Mouse (Mus musculus) hindbrain, postnatal 0 days (tissue): Measurements from ENCODE around the gene Msl2. TPM values are rescaled to one million over a fixed set of nuclear protein-coding genes. Genes with fewer than 3 reads are reported as not detected.

Source experiments
- ATAC-seq: fragments of 200-750 bp; cut with Nextera tagmentation; 2 replicates; pipeline ENCODE4 v1.8.0; 2017; ENCODE audit warnings: mild to moderate bottlenecking, moderate TSS enrichment, moderate library complexity
- DNase-seq: peaks from one replicate; pipeline ENCODE4 v3.0.0-alpha.2; 2015; ENCODE audit warnings: low spot score
- H3K27ac ChIP-seq: fragments of 300-500 bp; sonication (generic); 2 replicates; pipeline ENCODE4 v1.5.1; 2014; ENCODE audit warnings: mild to moderate bottlenecking
- H3K27me3 ChIP-seq: fragments of 300-500 bp; sonication (generic); 2 replicates; pipeline ENCODE4 v1.6.1; 2014; ENCODE audit warnings: low read length, mixed read lengths; ENCODE audit not compliant: insufficient read depth
- H3K36me3 ChIP-seq: fragments of 300-500 bp; sonication (generic); 2 replicates; pipeline ENCODE4 v1.6.1; 2014; ENCODE audit warnings: low read length, mixed read lengths; ENCODE audit not compliant: insufficient read depth
- H3K4me1 ChIP-seq: fragments of 300-500 bp; sonication (generic); 2 replicates; pipeline ENCODE4 v1.6.1; 2014; ENCODE audit warnings: antibody characterized with exemption, low read length, mixed read lengths; ENCODE audit not compliant: insufficient read depth
- H3K4me2 ChIP-seq: fragments of 300-500 bp; sonication (generic); 2 replicates; pipeline ENCODE4 v1.6.1; 2014; ENCODE audit warnings: low read depth, mild to moderate bottlenecking, low read length, moderate library complexity, mixed read lengths
- H3K4me3 ChIP-seq: fragments of 300-500 bp; sonication (generic); 2 replicates; pipeline ENCODE4 v1.5.1; 2014; ENCODE audit warnings: low read length
- H3K9ac ChIP-seq: fragments of 300-500 bp; sonication (generic); replicated peaks from 2 replicates; pipeline ENCODE4 v1.6.1; 2014; ENCODE audit warnings: mild to moderate bottlenecking, low read length, moderate library complexity, mixed read lengths
- H3K9me3 ChIP-seq: fragments of 300-500 bp; sonication (generic); 2 replicates; pipeline ENCODE4 v1.6.1; 2016; ENCODE audit warnings: low read length, mixed read lengths
- CTCF ChIP-seq: IDR thresholded peaks from 2 replicates; pipeline ENCODE4 v1.5.1; 2016; ENCODE audit warnings: antibody characterized with exemption, control low read depth, low read depth
- WGBS: fragments of 180-500 bp; shearing (Covaris S2); extraction: QIAGEN DNeasy Blood & Tissue Kit; methylation state at CpG from one replicate; pipeline ENCODE4 v1.1.7; 2014; 5-methylcytosine and 5-hydroxymethylcytosine counted together
- polyA plus RNA-seq: library from polyadenylated mRNA; unstranded; fragments of >200 nt; fragmentation: Nextera tagmentation; extraction: Ambion mirVana; gene quantifications from 2 replicates; pipeline ENCODE4 v1.2.1, GENCODE M21; 2015
- total RNA-seq: library from RNA; depleted of rRNA; stranded (reverse); fragments of >200 nt; gene quantifications from 2 replicates; pipeline ENCODE4 v1.2.3, GENCODE M21; 2014

Gene Msl2
- total and polyA plus RNA-seq, 2 experiments from 2014 or later = 5.0 to 27.9 TPM

GRCm38 (mm10) chr9:101080046-101080685 lies 6.3 kb downstream of the Msl2 start:
- DNase-seq (no peak), ATAC-seq (0 out of 2 replicates have a peak, but pooled peaks have one; percentile 33)
- Histone ChIP-seq H3K27me3 (no peaks in the 10 kb centered on the region), H3K4me2 (0 out of 2 replicates have a peak overlapping the region, but pooled peaks have one; percentile 97), H3K9me3 (no peaks in the 10 kb centered on the region), H3K36me3 (no peaks in the 10 kb centered on the region), H3K4me3 (no peak overlapping the region), H3K9ac (no peak overlapping the region), H3K4me1 (peaks cover 15% of the 10 kb centered on the region), H3K27ac (no peak overlapping the region)
- 63% methylated on average over 3 of the region's 3 CpGs for WGBS
- TF ChIP-seq CTCF = peak; percentile 42; the same call in 1 of the 2 replicates

DNA sequence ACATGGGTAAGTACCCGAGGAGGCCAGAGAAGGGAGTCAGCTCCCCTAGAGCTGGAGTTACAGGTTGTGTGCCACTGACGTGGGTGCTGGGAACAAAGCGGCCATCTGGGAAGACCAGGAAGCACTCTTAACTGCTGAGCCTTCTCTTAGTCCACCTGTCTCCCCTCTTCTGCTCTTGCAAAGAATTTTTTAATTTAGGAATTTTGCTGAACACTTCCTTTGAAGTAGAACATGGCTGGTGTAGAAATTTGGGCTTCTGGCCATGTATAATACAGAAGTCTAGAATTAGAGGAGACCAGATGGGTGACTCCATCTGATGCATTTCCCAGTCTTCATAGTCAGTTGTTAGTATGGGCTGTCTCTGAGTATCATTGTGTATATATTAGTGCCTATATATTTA lies 9.8 kb downstream of the Msl2 start:
- no peak for ATAC-seq
- 86% methylated on average over 3 of the region's 3 CpGs for WGBS
- H3K4me2 ChIP-seq = no peak overlapping the region
- DNase-seq = no peak
- peaks cover 8% of the 10 kb centered on the region for H3K4me1 ChIP-seq
- H3K27ac ChIP-seq = no peak overlapping the region
- TF ChIP-seq CTCF = no peak
- no peaks in the 10 kb centered on the region for H3K27me3 ChIP-seq
- no peaks in the 10 kb centered on the region for H3K36me3 ChIP-seq
- H3K4me3 ChIP-seq = no peak overlapping the region
- H3K9me3 ChIP-seq = no peaks in the 10 kb centered on the region
- H3K9ac ChIP-seq = no peak overlapping the region

GRCm38 (mm10) chr9:101095425-101095824 lies 21.5 kb downstream of the Msl2 start:
- TF ChIP-seq CTCF = no peak
- no peaks in the 10 kb centered on the region for H3K36me3 ChIP-seq
- no peak overlapping the region for H3K4me2 ChIP-seq
- H3K4me1 ChIP-seq = no peaks in the 10 kb centered on the region
- H3K27ac ChIP-seq = no peak overlapping the region
- no peaks in the 10 kb centered on the region for H3K27me3 ChIP-seq
- ATAC-seq = no peak
- 96% methylated on average over 4 of the region's 4 CpGs for WGBS
- DNase-seq = no peak
- H3K4me3 ChIP-seq = no peak overlapping the region
- no peaks in the 10 kb centered on the region for H3K9me3 ChIP-seq
- H3K9ac ChIP-seq = no peak overlapping the region

GRCm38 (mm10) chr9:101096461-101096860 lies 22.6 kb downstream of the Msl2 start:
- Histone ChIP-seq H3K9me3 (no peaks in the 10 kb centered on the region), H3K9ac (no peak overlapping the region), H3K4me2 (no peak overlapping the region), H3K4me3 (no peak overlapping the region), H3K27me3 (no peaks in the 10 kb centered on the region), H3K4me1 (no peaks in the 10 kb centered on the region), H3K36me3 (peaks cover 2% of the 10 kb centered on the region; the same call in 1 of the 2 replicates), H3K27ac (no peak overlapping the region)
- ATAC-seq = no peak
- no peak for TF ChIP-seq CTCF
- 93% methylated on average over 3 of the region's 3 CpGs for WGBS
- DNase-seq = no peak

DNA sequence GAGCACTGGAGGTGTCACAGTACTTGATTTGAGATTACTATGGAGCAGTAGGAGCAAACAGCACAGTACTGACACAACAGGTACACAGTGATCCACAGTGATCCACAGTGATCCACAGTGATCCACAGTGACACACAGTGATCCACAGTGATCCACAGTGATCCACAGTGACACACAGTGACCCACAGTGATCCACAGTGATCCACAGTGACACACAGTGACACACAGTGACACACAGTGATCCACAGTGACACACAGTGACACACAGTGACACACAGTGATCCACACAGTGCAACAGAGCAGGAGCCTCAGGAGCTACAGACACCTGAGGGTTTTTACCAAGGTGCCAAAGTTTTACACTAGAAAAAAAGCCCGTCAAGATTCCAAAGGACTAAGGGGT lies 23.6 kb downstream of the Msl2 start:
- WGBS = 76% methylated on average over 1 of the region's 1 CpGs
- no peak overlapping the region for H3K4me3 ChIP-seq
- H3K4me1 ChIP-seq = no peaks in the 10 kb centered on the region
- DNase-seq (no peak), ATAC-seq (no peak)
- peaks cover 8% of the 10 kb centered on the region; the same call in 1 of the 2 replicates for H3K36me3 ChIP-seq
- H3K9me3 ChIP-seq = no peaks in the 10 kb centered on the region
- no peak overlapping the region for H3K9ac ChIP-seq
- H3K27me3 ChIP-seq = no peaks in the 10 kb centered on the region
- no peak overlapping the region for H3K4me2 ChIP-seq
- no peak overlapping the region for H3K27ac ChIP-seq
- TF ChIP-seq CTCF = no peak

DNA sequence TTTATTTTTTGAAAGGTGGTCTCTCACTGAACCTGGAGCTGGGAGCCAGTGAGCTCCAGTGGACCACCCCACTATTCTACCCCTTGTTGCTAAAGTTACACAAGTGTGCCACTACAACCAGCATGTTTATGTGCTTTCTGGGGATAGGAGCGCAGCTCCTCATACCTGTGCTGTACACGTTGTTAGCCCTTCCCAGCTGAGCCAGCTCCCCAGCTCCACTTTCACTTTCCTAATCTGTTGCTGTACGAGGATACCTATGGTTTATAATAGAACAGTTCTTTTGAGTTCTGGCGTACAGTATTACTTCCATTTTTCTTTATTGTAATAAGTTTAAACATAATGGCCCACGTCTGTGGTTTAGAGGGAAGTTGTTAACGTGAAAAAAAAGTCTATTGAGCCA lies 25.5 kb downstream of the Msl2 start:
- ATAC-seq (no peak), DNase-seq (no peak)
- Histone ChIP-seq H3K4me2 (no peak overlapping the region), H3K9me3 (no peaks in the 10 kb centered on the region), H3K9ac (no peak overlapping the region), H3K4me3 (no peak overlapping the region), H3K4me1 (no peaks in the 10 kb centered on the region), H3K27me3 (no peaks in the 10 kb centered on the region), H3K36me3 (peaks cover 8% of the 10 kb centered on the region; the same call in 1 of the 2 replicates), H3K27ac (no peak overlapping the region)
- TF ChIP-seq CTCF = no peak
- 84% methylated on average over 6 of the region's 6 CpGs for WGBS

DNA sequence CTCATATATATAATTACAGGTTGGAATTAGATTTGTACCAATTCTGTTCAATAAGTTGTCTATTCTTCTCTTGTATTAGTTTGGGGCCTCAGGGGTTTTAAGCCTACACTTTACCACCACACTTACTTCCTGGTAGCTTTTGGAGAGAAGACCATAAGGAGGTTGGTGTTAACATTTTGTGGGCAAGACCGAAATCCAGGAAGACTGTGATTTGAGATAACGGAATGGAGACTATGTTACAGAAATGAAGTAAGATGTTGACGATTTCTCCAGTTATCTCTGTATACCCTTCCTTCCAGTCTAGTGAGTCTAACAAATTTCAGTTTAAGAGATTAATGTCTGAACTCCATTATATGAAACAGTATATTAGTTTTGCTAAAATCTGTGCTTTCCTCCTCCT lies 26.3 kb downstream of the Msl2 start:
- Histone ChIP-seq H3K4me3 (no peak overlapping the region), H3K9ac (no peak overlapping the region), H3K36me3 (peaks cover 8% of the 10 kb centered on the region; the same call in 1 of the 2 replicates), H3K4me2 (no peak overlapping the region), H3K4me1 (no peaks in the 10 kb centered on the region), H3K27ac (no peak overlapping the region), H3K9me3 (no peaks in the 10 kb centered on the region), H3K27me3 (no peaks in the 10 kb centered on the region)
- no peak for DNase-seq
- TF ChIP-seq CTCF = no peak
- no peak for ATAC-seq
- 92% methylated on average over 3 of the region's 3 CpGs for WGBS
